Mouse (Mus musculus): ENCODE measurements around the gene Rnf214. TPM values are rescaled to one million over a fixed set of nuclear protein-coding genes. Genes with fewer than 3 reads are reported as not detected.

Gene Rnf214
- 35.0 to 48.8 TPM (median 46.1 TPM) in 3 replicates for total RNA-seq (2017)

DNA sequence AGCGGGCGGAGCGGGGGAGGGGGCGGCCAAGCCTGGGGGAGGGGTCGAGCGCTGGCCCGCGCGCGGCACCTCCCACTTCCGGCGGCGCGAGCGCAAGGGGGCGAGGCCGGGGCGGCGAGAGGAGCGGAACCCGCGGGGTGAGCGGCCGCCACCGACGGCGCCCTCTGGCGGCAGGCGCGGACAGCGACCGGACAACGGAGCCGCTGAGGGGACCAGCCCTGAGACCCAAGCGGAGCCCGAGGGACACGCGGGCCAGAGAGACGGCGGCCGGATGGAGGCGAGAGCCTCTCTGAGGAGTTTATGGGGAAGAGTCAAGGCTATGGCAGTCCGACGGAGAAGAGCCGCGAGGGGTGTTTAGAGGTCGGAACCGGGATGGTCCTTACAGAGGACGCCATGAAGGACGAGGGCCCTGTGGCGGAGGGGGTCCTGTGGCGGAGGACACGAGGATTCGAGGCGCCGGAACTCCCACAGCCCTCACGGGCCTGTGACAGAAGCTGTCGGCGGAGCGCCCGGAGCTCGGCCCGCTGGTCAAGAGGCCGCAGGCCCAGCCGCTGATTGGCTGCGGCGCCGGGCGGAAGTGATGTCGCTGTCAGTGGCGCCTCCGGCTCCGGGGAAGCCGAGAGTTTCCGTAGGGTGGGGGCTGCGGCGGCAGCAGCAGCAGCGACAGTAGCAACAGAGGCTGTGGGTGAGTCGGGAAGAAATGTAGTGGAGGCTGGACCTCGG, at the start of gene Rnf214, which contains the start of gene Pcsk7:
Rnf214 (minus strand) TSS at position 557 of the 723 bp plus-strand sequence.
Pcsk7 (plus strand) TSS at position 143 of the 723 bp plus-strand sequence.
- peak; percentile 71 for ATAC-seq (replicated peaks; ENCODE audit: insufficient number of reproducible peaks, low FRiP score, low TSS enrichment, poor library complexity, severe bottlenecking)

DNA sequence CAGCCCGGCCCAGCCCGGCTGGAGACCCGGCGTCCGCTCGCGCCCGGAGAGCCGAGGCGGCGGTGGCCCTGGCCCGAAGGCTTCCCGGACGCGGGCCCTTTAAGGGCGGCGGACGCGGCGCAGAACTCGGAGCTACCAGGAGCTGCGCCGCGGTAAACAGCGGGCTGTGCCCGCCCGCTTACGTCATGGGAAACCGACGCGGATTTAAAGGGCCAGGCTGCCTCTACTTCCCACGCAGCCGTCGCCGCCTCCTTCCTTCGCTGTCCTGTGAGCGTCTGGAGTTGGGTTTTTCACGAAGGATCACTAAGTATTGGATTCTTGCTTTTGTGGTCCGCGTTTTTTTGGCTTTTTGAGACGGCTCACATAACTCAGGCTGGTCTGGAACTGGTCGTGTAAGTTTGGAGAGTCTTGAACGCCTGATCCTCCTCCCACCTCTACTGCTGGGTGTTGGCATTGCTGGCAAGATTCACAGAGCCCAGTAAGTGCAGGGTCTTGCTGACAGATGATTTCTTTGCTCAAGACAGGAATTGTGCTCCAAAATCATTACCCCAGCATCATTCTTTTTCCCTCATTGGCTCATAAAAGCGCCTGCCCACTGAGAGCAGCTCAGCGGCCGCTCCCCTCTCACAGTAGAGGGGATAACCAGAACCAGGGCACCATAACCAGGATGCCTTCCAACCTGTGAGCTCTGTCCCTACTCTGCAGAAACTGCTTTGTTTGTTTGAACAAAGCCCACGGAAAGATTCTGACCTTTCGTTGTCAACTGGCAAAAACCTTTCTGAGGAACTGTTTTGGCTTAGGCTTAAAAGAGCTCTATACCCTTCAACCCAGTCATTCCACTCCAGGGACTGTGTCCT, 48.6 kb upstream of the Rnf214 start, which contains the start of gene Sidt2:
Sidt2 (minus strand) TSS at position 152 of the 857 bp plus-strand sequence.
- ATAC-seq (replicated peaks; ENCODE audit: insufficient number of reproducible peaks, low FRiP score, low TSS enrichment, poor library complexity, severe bottlenecking): peak; percentile 77

DNA sequence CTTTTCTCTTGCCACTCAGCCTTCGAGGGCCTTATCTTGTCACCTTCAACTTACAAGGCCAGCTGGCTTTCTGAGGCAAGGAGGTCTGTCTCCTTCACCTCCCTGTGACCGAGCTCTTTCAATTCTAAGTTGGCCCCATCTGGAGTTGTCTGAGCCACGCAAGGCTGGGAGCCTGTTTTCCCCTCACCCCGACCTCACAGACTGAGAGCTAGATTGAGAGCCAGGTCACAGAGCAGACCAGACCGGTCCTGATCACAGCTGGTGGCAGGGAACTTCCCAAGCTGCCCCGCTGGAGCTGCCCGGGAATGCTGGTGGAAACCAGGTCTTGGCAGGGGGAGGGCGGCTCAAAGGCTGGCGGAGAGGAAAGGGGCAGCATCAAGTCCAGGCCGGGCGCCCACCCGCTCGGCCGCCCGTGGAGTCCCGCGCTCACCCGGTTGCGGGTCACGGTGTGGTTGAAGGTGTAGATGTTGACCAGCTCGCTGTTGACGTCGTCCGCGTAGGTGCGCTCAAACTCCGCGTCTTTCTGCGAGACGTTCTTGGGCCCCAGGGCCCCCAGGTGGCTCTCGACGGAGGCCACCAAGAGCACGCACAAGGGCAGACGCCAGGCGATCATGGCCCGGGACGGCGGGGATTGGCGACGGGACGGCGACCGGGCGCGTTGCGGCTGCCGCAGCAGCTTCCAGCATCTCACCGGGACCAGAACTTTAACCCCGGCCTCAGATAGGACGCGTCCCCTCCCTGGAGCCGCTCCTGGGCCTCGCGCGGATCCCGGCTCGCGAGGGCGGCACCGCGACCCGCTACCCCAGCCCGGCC, 47.8 kb upstream of the Rnf214 start:
- ATAC-seq (replicated peaks; ENCODE audit: insufficient number of reproducible peaks, low FRiP score, low TSS enrichment, poor library complexity, severe bottlenecking): no peak; the same call in 1 of the 2 replicates

DNA sequence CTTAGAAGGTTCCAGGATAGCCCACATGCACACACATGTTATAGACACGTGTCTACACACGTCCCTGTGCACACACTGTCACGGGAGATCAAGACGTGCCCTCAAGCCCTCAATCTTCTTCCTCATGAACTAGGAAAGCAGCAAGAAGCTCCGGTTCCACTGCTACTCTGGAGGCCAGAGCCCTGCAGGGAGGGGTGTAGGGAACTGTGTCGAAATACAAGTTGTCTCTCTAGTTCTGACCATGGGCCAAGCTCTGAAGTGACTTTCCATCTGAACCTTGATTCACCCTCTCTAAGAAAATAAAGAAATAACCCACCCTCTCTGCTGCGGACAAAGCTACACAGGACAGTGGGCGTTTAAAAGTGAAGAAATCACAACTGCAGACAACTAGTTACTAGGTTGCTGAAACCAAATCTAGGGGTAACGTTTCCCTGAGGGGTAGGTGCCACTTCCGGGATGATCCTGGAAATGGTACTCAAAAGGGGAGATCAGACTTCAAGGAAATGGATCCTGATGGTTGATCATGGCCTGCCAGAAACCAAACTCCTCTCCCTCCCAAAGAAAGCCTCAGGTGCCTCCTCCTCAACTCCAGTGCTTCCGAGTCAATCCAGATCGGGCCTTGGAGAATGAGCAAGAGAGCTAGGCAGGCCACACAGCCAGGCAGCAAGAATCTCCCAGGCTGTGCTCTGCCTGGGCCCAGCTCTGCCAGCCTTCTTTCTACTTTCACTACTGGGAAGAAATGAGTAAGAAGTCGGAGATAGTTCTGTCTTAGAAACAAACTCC, 47.0 kb upstream of the Rnf214 start:
- peak; percentile 6; the same call in 1 of the 2 replicates for ATAC-seq (replicated peaks; ENCODE audit: insufficient number of reproducible peaks, low FRiP score, low TSS enrichment, poor library complexity, severe bottlenecking)

DNA sequence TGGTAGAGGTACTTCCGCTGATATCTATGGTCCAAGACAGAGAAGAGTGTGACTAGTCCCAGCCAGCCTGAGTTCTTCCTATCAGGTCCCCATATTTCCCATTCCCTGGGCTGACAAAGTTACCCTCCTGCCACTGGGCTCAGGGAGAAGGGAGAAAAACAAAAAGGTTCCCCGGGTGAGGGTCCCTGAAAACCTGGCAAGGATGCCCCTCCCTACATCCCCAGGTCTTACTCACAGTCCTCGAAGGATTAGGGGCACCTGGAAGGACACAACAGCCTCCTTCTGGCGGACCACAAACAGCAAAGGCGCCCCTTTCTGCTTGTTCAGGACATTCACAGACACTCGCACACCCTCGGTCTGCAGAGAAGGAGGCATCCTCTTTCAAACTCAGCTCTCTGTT, 46.2 kb upstream of the Rnf214 start:
- no peak for ATAC-seq (replicated peaks; ENCODE audit: insufficient number of reproducible peaks, low FRiP score, low TSS enrichment, poor library complexity, severe bottlenecking)

DNA sequence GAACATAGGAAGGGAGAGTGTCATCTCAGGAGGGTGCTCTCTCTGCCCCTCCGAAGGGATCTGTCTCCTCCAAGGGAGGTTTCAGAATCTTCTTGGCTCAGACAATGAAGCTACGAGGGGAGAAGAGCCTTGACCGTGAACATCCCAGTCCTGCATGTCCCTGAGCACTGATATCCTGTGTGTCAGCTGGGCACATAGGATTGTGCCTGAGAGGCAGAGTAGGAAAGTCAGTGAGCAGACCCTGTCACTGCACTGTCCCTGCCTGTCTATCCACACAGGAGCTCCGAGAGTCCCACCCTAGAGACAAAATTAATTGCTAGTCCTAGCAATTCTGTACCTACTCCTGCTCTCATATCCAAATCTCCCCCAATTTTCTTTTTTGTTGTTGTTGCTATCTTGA, 45.3 kb upstream of the Rnf214 start:
- ATAC-seq (replicated peaks; ENCODE audit: insufficient number of reproducible peaks, low FRiP score, low TSS enrichment, poor library complexity, severe bottlenecking): no peak

DNA sequence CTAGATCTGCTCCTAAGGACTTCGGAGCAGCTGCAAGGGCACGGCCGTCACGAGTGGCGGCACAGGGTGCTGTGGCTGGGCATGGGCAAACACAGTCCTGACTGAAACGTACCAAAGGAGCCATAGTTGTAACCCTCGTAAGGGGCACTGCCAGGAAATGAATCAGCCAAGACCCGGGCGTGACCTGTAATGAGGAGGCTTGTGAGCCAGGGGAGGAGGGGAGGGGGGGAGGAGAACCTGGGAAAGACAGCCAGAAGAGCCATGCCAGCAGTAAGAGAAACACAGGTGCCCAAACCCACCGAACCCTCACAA, 40.1 kb upstream of the Rnf214 start:
- no peak for ATAC-seq (replicated peaks; ENCODE audit: insufficient number of reproducible peaks, low FRiP score, low TSS enrichment, poor library complexity, severe bottlenecking)

DNA sequence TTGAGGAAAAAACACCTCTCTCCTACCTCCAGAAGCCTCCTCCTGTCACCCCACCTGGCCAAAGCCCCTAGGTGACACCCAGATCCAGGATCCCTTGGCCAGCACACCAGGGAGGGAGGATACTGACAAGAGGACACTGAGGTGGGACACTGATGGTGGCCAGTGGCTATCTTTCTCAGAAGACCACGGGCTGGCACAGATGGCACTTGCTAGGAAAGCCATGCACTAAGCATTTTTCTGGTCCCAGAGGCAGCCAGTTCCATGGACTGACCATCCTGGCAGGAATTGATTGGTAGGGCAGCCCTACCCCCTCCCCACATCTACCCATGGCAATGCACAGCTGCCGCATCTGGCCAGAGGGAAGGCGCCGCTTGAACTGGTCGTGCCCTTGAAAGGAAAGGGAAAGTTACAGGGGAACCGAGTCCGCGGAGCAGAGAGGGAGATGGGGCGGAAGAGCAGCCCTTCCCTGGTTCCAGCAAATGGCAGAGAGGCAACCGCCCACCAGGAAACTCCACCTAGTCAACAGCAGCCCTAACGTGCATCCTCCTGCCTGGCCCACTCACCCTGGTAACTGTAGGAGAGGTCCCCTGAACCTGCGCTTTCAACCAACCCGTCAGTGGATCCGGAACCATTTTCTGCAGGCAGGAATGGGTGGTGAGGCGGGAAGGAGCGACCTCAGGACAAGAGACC, 39.6 kb upstream of the Rnf214 start:
- ATAC-seq (replicated peaks; ENCODE audit: insufficient number of reproducible peaks, low FRiP score, low TSS enrichment, poor library complexity, severe bottlenecking): no peak

DNA sequence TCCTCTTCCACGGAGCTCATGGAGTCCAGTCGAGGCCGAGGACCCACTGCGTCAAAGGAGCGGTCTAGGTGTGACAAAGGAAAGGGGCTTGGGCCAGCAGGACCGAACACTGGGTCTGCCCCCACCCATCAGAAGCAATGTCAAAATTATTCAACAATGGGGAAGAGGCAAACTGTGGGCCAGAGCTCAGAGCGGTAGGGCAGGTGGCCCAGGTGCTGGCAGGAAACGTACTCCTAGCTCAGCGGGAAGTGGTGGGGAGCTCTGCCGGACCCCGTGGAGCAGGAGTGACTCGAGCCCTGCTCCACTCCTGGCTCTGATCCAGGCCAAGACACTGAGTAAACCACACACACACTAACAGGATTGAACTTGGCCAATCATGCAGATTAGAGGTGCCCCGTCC, 39.0 kb upstream of the Rnf214 start:
- ATAC-seq (replicated peaks; ENCODE audit: insufficient number of reproducible peaks, low FRiP score, low TSS enrichment, poor library complexity, severe bottlenecking): no peak

DNA sequence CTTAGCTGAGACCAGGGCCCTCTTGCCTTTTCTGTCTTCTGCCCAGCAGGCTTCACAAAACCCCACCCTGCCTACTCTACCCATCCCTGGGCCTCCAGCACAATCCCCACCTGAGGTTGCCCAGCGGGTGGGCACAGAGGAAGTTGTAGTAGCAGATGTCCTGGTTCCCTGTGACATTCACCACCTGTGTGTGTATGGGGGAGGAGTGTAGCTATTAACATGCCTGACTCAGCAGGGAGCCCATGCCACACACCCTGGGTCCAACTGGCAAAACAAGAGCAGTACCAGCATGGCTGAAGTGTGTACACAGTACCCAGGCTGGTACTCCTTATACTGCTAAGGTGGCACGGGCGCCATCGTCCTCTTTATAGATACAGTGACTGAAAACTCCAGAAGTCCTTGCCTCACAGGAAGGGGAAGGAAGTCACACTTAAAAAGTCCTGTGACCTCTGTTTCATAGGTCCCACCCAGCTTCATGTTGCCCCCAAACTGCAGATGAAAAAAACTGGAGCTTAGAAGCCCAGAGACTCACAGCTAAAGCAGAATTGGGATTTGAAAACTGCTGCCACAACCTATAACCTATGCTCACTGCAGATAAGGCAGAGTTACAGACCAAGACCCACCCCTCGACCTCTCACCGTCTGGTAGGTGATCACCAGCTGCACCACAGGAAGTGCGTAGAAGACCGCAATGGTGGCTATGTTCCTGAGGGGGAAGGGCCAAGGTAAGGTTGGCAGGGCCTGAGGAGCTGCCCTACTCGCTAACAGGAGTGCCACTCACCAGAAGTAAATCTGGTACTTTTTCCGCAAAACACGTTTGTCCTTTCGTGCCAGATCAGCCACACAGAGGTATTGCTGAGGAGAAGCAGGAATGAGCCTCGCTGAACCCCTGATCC, 38.0 kb upstream of the Rnf214 start:
- ATAC-seq (replicated peaks; ENCODE audit: insufficient number of reproducible peaks, low FRiP score, low TSS enrichment, poor library complexity, severe bottlenecking): peak; percentile 59

DNA sequence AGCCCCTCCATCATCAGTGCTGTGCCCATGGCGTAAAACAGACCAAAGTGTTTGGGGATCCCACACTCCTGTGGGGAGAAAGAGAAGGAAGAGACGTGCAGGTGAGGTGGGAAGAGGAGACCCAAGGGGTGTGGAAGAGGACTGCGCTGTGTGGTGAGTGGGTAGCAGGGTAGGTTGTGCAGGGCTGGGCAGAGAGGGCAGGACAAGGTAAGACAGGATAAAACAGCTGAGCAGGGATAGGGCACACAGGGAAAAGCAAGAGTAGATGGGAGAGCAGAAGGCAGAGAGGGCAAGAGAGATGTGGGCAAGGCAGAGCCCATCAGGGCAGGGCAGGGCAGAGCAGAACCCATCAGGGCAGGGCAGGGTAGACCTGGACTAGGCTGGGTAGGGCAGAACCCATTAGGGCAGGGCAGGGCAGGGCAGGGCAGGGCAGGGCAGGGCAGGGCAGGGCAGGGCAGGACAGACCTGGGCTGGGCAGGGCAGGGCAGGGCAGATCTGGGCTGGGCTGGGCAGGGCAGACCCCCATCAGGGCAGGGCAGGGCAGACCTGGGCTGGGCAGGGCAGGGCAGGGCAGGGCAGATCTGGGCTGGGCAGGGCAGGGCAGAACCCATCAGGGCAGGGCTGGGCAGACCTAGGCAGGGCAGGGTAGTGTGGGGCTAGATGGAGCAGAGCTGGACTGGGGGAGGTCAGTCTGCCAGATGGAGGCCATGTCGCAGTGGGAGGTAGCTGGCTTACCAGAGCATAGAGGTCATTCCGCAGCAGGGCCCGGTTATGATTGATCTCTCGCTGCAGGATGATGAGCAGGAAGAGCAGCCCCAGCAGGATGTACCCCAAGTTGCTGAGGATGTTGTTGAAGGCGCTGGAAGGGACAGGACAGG, 37.2 kb upstream of the Rnf214 start:
- ATAC-seq (replicated peaks; ENCODE audit: insufficient number of reproducible peaks, low FRiP score, low TSS enrichment, poor library complexity, severe bottlenecking): no peak

DNA sequence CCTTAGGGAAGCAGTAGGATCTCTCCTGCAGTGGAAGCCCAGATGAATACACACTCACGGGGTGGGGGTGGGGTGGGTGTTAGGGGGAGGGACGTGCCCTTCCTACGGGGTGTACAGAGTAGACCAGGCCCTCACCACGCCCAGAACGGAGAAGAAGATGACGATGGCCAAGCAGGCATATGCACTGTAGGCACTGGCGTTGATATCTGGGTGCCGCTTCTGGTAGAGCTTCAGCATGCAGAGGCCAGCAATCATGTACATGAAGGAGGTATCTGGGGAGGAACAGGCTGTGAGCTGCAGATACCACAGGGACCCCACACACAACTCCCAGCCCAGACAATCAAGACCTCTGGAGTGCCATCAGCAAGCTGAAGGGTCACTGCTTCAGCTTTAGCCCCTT, 36.2 kb upstream of the Rnf214 start:
- no peak for ATAC-seq (replicated peaks; ENCODE audit: insufficient number of reproducible peaks, low FRiP score, low TSS enrichment, poor library complexity, severe bottlenecking)

DNA sequence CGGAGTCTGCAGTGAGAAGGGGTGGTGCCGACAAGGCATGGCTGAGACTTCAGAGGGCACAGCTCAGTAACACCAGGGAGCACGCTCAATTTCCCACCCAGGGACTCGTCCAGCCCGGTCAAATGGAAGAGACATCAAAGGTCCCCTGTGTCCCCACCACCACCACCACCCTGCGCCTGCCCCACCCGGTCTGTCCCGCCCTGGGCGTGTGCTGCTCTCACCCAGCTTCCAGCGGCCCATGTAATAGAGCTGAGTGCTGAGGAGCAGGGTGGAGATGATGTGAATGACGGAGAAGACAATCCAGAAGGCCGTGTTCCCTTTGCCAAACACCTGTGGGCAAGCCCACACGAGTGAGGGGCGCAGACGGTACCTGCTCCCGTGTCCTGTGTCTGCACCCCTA, 35.8 kb upstream of the Rnf214 start:
- no peak for ATAC-seq (replicated peaks; ENCODE audit: insufficient number of reproducible peaks, low FRiP score, low TSS enrichment, poor library complexity, severe bottlenecking)

DNA sequence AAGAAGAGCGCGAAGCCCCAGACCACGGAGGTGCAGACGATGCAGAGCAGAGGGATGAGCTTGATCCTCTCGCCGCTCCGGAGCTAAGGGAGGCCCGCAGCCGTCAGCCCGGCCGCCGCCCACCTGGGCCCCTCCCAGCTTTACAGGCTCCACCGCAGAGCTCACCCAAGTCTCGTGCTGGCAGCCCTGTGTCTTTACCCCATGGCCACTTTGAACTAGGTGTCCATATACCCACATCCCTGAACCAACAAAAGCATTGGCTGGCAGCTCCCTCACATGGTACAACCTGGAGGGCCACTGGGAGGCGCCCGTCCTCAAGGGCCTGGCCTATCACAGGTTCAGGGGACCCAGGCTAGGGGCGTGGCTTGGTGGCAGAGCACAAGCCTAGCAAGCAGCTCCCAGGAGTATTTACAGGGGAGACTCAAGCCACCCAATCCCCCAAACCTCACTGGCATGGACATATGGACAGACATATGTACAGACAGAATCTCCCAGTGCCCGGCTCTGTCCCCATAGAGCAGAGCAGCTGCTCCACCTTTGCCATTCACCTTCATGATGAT, 34.7 kb upstream of the Rnf214 start:
- no peak for ATAC-seq (replicated peaks; ENCODE audit: insufficient number of reproducible peaks, low FRiP score, low TSS enrichment, poor library complexity, severe bottlenecking)

DNA sequence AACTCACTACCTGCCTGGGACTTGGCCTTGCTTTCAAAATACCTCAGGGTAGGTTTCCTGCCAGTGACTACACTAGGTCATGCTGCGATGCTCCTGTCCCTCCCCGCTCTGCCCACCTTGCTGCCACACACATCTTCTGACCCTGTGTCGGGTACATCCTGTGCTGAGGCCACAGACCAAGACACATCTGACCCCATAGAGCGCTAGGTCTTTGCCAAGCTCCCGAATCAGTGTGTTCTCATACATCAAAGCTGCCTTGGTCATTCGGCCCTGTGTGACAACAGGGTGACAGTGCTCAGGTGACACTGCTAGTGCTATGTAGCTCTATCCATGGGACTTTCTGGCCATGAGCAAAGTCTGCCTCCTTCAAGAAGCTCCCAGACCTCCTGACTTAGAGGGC, 33.1 kb upstream of the Rnf214 start:
- ATAC-seq (replicated peaks; ENCODE audit: insufficient number of reproducible peaks, low FRiP score, low TSS enrichment, poor library complexity, severe bottlenecking): no peak

Data from monocyte, adult 5-6 weeks (primary cell).